Mouse (Mus musculus) activated CD4-positive, CD25-positive, alpha-beta regulatory T cell, adult 4 months (primary cell): ENCODE results near the gene Eif2ak1. TPM values are rescaled to one million over a fixed set of nuclear protein-coding genes. Genes with fewer than 3 reads are reported as not detected.

ENCODE experiments used
- ATAC-seq: one replicate; pipeline ENCODE4 v1.8.0; 2017
- polyA plus RNA-seq, 2 experiments: library from polyadenylated mRNA; unstranded; fragments of 100-300 nt; shearing (Covaris generic); gene quantifications; one replicate each; pipeline ENCODE4 v1.2.1; 2017

The Eif2ak1 gene
- polyA plus RNA-seq, 2 experiments from 2014 or later, result 22.4 to 23.5 TPM

- ATAC-seq, result no peak
Measured at GRCm38 (mm10) chr5:143902111-143902510, 84.5 kb downstream of the Eif2ak1 start.

DNA sequence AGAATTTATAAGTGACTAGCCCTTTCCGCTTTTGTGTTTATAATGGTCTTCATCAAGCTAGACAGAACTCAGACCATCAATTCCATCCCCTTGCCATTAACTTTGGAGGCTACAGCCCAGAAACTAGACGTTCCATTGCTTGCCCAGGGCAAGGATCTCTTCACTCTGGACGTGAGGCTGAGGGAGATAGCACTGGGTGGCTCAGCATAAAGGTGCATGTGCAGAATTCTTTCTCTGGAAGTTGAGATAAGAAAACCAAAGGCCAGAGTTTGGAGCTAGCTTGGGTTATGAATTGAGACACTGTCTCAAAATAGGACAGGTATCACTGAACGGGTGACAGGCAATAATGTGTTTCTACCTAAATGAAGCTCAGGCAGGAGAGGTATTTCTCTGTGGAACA, 86.2 kb downstream of the Eif2ak1 start:
- ATAC-seq, result no peak

GRCm38 (mm10) chr5:143906429-143906828, 88.8 kb downstream of the Eif2ak1 start:
- ATAC-seq, result no peak

- no peak for ATAC-seq
Measured at GRCm38 (mm10) chr5:143908926-143909325, 91.3 kb downstream of the Eif2ak1 start.

GRCm38 (mm10) chr5:143909417-143910400, 92.1 kb downstream of the Eif2ak1 start, which contains the start of the genes Aimp2 and Pms2:
Gene Aimp2, minus strand, starts transcription at chr5:143909847.
Gene Pms2, plus strand, starts transcription at chr5:143909964.
- ATAC-seq, result peak; percentile 98

- ATAC-seq, result no peak
Measured at GRCm38 (mm10) chr5:143916221-143916620, 98.6 kb downstream of the Eif2ak1 start.

GRCm38 (mm10) chr5:143917418-143917817, 99.8 kb downstream of the Eif2ak1 start:
- peak; percentile 76 for ATAC-seq

DNA sequence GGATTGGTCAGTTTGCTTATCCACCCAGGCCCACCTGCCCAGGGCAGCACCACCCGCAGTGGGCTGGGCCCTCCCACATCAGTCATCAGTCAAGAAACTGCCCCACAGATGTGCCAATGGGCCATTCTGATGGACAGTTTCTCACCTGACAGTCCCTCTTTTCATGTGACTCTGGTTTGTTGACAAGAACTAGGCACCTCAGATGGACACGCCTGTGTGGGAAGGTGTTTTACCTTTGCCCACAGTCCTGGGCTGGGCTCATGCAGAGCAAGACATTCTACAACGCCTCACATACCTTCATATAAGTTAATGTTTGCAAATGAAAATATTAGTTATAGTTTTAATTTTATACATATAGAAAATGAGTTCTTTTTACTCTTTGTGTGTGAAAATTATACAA, 100.5 kb downstream of the Eif2ak1 start:
- ATAC-seq, result no peak

- ATAC-seq, result no peak
Measured at GRCm38 (mm10) chr5:143924781-143925452, 107.3 kb downstream of the Eif2ak1 start.

GRCm38 (mm10) chr5:143927875-143928274, 110.3 kb downstream of the Eif2ak1 start, which contains the start of gene Gm42421:
Gene Gm42421, plus strand, starts transcription at chr5:143928175.
- ATAC-seq, result no peak

DNA sequence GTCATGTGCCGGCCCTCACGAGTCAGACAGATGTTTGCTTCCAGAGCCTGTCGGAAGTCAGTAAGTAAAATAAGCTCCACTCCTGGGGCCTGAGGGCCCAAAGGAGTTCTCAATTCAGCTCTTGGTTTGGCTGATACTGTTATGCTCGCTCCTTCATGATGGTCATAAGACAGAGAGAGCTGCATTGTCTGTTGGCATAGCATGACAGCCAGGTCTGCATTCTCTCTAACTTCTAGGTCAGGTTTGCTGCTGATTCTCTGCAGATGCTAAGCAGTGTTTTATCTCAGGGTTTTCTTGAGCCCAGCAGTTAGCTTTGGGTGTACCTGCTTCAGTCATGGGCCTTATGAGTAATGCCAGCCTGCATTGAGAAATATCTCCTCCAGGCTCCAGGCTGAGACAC, 111.7 kb downstream of the Eif2ak1 start:
- ATAC-seq, result no peak

- no peak for ATAC-seq
Measured at GRCm38 (mm10) chr5:143930656-143931055, 113.1 kb downstream of the Eif2ak1 start.

- no peak for ATAC-seq
Measured at GRCm38 (mm10) chr5:143931863-143932580, 114.4 kb downstream of the Eif2ak1 start.

GRCm38 (mm10) chr5:143932831-143933230, 115.2 kb downstream of the Eif2ak1 start, which contains the start of gene Rsph10b:
Gene Rsph10b, plus strand, starts transcription at chr5:143933035.
- ATAC-seq, result no peak

- no peak for ATAC-seq
Measured at GRCm38 (mm10) chr5:143933414-143933813, 115.8 kb downstream of the Eif2ak1 start.

GRCm38 (mm10) chr5:143933875-143934274, 116.3 kb downstream of the Eif2ak1 start:
- ATAC-seq, result no peak

DNA sequence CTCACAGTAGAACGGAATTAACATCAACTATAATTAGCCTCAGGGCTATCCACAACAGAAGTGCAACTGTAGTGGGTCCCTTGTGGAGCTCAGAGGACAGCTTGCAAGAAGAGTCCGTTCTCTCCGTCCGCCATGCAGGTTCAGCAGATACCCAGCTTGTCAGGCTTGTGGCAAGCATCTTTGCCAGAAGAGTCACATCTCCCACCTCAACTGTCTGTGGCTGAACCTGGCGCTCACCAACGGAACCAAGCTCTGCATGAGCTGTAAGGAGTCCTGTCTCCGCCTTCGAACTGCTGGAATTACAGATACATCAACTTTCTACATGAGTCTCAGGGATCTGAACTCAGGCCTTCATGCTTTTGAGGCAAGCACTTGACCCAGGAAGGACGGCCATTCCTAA, 118.6 kb downstream of the Eif2ak1 start:
- no peak for ATAC-seq

GRCm38 (mm10) chr5:143941588-143941987, 124.0 kb downstream of the Eif2ak1 start:
- no peak for ATAC-seq

- ATAC-seq, result no peak
Measured at GRCm38 (mm10) chr5:143943231-143944125, 125.9 kb downstream of the Eif2ak1 start.

DNA sequence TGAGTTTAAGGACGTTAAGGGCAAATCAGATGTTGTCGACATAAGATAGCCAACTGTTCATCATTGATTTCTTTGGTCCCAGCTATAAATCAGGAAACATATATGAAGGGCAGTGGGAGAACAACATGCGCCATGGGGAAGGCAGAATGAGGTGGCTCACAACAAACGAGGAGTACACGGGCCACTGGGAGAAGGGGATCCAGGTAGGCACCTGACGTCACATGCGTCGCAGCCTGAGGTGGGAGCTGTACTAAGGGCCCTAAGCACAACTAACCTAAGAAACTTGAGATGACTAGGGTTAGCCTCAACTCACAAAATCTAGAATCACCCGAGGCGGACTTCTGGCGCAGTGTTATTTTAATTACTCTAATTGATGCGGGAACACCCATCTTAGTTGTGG, 130.8 kb downstream of the Eif2ak1 start:
- ATAC-seq, result no peak

DNA sequence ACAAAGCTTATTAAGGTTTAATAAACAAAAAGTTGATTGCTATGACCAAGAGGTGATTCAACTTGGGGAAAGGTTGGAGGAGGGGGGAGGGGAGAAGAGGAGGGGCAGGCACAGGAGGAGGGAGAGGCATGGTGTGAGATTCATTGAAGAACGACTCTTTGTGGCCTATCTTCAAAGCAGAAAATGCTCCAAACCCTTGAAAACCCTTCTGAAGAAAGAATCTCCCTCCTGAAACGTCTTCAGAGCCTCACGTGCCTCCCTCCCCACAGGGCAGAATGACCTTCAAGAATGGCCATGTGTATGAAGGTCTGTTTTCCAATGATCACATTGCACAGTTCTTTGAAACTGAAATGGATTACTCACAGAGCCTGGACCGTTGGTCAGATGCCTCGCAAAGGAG, 132.4 kb downstream of the Eif2ak1 start:
- ATAC-seq, result no peak
